Mouse (Mus musculus): ENCODE results near the gene 3110001I22Rik. TPM values are rescaled to one million over a fixed set of nuclear protein-coding genes. Genes with fewer than 3 reads are reported as not detected.

Gene 3110001I22Rik
- polyA plus RNA-seq, 1 experiment from 2014 or later: 11.8 TPM

DNA sequence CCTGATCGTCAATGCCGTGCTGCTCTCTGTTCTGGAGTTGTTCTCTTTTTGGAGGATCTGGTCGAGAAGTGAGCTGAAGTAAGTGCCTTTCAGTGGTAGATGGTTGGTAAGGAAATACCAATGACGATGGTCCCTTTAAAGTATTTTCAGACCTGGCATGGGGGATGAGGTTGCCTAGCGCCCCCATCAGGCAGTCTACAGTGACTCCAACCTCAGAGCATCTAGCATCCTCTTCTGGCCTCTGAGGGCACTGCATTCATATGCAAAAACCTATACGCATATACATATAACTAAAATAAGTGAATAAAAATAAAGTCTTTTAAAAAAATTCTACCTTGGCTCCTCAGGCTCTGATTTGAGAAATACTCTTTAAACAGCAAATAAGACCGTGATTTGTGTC lies 27.3 kb downstream of the 3110001I22Rik start:
- H3K4me2 ChIP-seq (replicated peaks; ENCODE audit: low read depth, low read length): no peak overlapping the region
- no peaks in the 10 kb centered on the region for H3K4me1 ChIP-seq (replicated peaks; ENCODE audit: control insufficient read depth, insufficient read depth, low read length)
- DNase-seq (ENCODE audit: low spot score): no peak
- no peak overlapping the region for H3K27ac ChIP-seq (ENCODE audit: low read depth, low read length)
- WGBS: 89% methylated on average over 7 of the region's 7 CpGs
- peaks cover 2% of the 10 kb centered on the region; the same call in 1 of the 2 replicates for H3K36me3 ChIP-seq (ENCODE audit: control insufficient read depth, insufficient read depth, low read length)
- no peaks in the 10 kb centered on the region for H3K27me3 ChIP-seq (ENCODE audit: control insufficient read depth, insufficient read depth, low read length)
- H3K9ac ChIP-seq (ENCODE audit: low read depth, low read length): no peak overlapping the region
- no peak for ATAC-seq (ENCODE audit: low FRiP score)
- H3K4me3 ChIP-seq (ENCODE audit: low read depth, low read length): no peak overlapping the region
- no peaks in the 10 kb centered on the region for H3K9me3 ChIP-seq (ENCODE audit: control insufficient read depth, low read length)

DNA sequence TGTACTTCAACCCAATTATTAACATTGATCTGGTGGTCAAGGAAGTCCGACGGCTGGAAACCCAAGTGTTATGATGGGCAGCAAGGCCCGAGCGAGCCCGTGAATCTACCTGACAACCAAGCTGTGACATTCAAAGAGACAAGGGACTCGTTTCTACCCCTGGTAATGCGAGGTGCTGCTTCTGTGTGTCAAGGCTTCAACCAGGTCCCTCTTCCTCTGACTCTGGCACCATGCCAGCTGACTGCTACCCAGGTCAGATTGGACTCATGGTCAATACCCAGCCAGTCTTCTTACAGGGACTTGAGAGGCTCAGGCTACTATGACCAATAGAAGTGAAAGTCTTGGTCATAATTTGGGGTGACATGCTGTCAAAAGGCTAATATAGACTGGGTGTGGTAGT lies 30.5 kb downstream of the 3110001I22Rik start:
- Histone ChIP-seq H3K9me3 (ENCODE audit: control insufficient read depth, low read length) (no peaks in the 10 kb centered on the region), H3K36me3 (ENCODE audit: control insufficient read depth, insufficient read depth, low read length) (no peaks in the 10 kb centered on the region; the same call in 1 of the 2 replicates), H3K27me3 (ENCODE audit: control insufficient read depth, insufficient read depth, low read length) (no peaks in the 10 kb centered on the region), H3K4me3 (ENCODE audit: low read depth, low read length) (no peak overlapping the region), H3K4me1 (replicated peaks; ENCODE audit: control insufficient read depth, insufficient read depth, low read length) (no peaks in the 10 kb centered on the region), H3K27ac (ENCODE audit: low read depth, low read length) (no peak overlapping the region), H3K4me2 (replicated peaks; ENCODE audit: low read depth, low read length) (no peak overlapping the region), H3K9ac (ENCODE audit: low read depth, low read length) (no peak overlapping the region)
- ATAC-seq (ENCODE audit: low FRiP score) (no peak), DNase-seq (ENCODE audit: low spot score) (no peak)
- 92% methylated on average over 7 of the region's 7 CpGs for WGBS

DNA sequence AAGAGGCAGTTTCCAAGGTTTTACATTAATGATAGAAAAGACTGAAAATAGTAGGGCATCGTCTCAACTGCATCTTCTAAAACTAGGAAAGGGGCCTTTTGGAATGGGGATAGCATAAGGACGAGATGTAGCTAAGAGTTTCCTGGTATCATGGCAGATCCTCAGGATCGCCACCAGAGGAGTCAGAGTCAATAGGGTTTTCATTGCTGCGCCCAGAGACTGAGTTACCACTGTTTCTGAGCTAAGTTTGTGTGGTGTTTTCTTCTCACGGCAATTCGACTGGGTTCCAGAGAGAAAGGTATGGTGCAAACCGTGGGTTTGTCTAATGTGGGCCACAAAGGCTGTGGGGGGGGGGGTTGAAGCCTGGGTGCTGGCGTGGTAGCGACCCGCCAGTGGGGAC lies 32.9 kb downstream of the 3110001I22Rik start:
- no peaks in the 10 kb centered on the region for H3K4me1 ChIP-seq (replicated peaks; ENCODE audit: control insufficient read depth, insufficient read depth, low read length)
- 96% methylated on average over 10 of the region's 10 CpGs for WGBS
- DNase-seq (ENCODE audit: low spot score) (no peak), ATAC-seq (ENCODE audit: low FRiP score) (no peak)
- no peak overlapping the region for H3K9ac ChIP-seq (ENCODE audit: low read depth, low read length)
- H3K36me3 ChIP-seq (ENCODE audit: control insufficient read depth, insufficient read depth, low read length): no peaks in the 10 kb centered on the region
- no peak overlapping the region for H3K4me3 ChIP-seq (ENCODE audit: low read depth, low read length)
- no peaks in the 10 kb centered on the region for H3K9me3 ChIP-seq (ENCODE audit: control insufficient read depth, low read length)
- H3K4me2 ChIP-seq (replicated peaks; ENCODE audit: low read depth, low read length): no peak overlapping the region
- no peaks in the 10 kb centered on the region for H3K27me3 ChIP-seq (ENCODE audit: control insufficient read depth, insufficient read depth, low read length)
- H3K27ac ChIP-seq (ENCODE audit: low read depth, low read length): no peak overlapping the region

DNA sequence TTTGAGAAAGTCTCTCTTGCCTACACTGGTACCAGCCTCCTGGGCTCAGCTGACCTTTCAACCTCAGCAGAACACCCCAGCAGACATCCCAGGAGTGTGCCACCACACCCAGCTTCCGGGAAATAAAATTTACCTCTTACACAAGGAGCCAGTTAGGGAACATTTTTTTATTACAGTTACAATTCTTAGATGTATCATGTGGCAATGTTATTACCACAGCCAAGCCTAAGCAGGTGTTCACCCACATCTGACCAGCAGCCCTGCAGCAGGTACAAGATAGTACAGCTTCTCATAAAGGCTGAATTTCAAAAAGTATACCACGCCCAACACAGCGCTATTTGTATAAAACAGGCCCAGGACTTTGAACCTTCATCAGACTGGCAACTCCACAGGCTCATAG lies 43.2 kb downstream of the 3110001I22Rik start:
- H3K36me3 ChIP-seq (ENCODE audit: control insufficient read depth, insufficient read depth, low read length): no peaks in the 10 kb centered on the region
- H3K4me1 ChIP-seq (replicated peaks; ENCODE audit: control insufficient read depth, insufficient read depth, low read length): no peaks in the 10 kb centered on the region
- H3K27me3 ChIP-seq (ENCODE audit: control insufficient read depth, insufficient read depth, low read length): no peaks in the 10 kb centered on the region

DNA sequence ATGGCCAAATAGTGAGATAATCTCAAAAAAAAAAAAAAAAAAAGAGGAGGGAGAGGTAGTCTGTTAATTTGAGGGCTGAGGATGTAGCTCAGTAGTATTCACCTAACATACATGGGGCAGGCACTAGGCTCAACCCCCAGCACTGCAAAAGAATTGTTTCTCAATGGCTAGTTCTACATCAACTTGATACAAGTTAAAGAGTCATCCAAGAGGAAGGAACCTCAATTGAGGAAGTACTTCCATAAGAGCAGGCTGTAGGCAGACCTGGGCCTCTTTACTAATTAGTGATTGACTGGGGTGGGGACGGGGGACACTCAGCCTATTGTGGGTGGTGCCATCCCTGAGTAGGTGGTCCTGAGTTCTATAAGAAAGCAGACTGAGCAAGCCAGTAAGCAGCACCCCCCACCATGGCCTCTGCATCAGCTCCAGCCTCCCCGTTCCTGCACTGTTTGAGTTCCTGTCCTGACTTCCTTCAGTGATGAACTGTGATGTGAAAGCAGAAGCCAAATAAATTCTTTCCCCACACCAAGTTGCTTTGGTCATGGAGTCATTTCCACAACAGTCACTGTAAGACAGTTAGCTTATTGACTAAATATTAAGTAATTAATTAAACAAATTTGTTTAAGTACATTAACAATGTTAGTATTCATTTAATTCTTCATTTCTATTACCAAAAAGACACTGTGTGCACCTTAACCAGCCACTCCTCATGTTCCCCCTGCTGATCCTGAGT lies 45.3 kb downstream of the 3110001I22Rik start:
- Histone ChIP-seq H3K4me3 (ENCODE audit: low read depth, low read length) (no peak overlapping the region), H3K4me1 (replicated peaks; ENCODE audit: control insufficient read depth, insufficient read depth, low read length) (no peaks in the 10 kb centered on the region), H3K9ac (ENCODE audit: low read depth, low read length) (no peak overlapping the region), H3K27me3 (ENCODE audit: control insufficient read depth, insufficient read depth, low read length) (no peaks in the 10 kb centered on the region), H3K4me2 (replicated peaks; ENCODE audit: low read depth, low read length) (no peak overlapping the region), H3K27ac (ENCODE audit: low read depth, low read length) (no peak overlapping the region), H3K9me3 (ENCODE audit: control insufficient read depth, low read length) (no peaks in the 10 kb centered on the region), H3K36me3 (ENCODE audit: control insufficient read depth, insufficient read depth, low read length) (no peaks in the 10 kb centered on the region)
- 80% methylated on average over 2 of the region's 2 CpGs for whole genome bisulfite sequencing
- DNase-seq (ENCODE audit: low spot score): no peak
- no peak for ATAC-seq (ENCODE audit: low FRiP score)

More for the DNA sequence above, 43.2 kb downstream of the 3110001I22Rik start:
- Histone ChIP-seq H3K9me3 (ENCODE audit: control insufficient read depth, low read length) (no peaks in the 10 kb centered on the region), H3K4me3 (ENCODE audit: low read depth, low read length) (no peak overlapping the region), H3K9ac (ENCODE audit: low read depth, low read length) (no peak overlapping the region), H3K27ac (ENCODE audit: low read depth, low read length) (no peak overlapping the region), H3K4me2 (replicated peaks; ENCODE audit: low read depth, low read length) (no peak overlapping the region)
- 85% methylated on average over 3 of the region's 3 CpGs for WGBS
- ATAC-seq (ENCODE audit: low FRiP score) (no peak), DNase-seq (ENCODE audit: low spot score) (no peak)

DNA sequence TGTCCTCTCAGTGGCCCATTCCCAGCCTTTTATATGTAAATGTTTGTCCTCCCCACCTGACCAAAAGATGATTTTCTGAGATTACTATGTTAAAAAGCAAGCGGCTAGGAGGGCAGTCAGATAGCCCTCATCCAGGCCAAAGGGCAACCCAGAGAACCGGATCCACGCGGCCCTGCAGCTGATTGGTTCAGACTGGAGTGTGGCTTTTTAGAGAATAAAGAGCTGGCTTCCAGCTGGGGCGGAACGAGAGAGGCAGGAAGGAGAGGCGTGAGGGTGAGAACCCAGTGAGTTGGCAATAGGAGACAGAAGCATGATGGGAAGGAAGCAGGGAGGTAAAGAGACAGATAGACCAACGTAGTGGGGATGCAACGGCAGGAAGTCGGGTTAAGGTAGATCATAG lies 51.2 kb downstream of the 3110001I22Rik start:
- H3K36me3 ChIP-seq (ENCODE audit: control insufficient read depth, insufficient read depth, low read length): no peaks in the 10 kb centered on the region
- WGBS: 38% methylated on average over 10 of the region's 10 CpGs
- no peak overlapping the region for H3K4me2 ChIP-seq (replicated peaks; ENCODE audit: low read depth, low read length)
- no peak overlapping the region for H3K9ac ChIP-seq (ENCODE audit: low read depth, low read length)
- H3K4me3 ChIP-seq (ENCODE audit: low read depth, low read length): no peak overlapping the region
- ATAC-seq (ENCODE audit: low FRiP score) (no peak), DNase-seq (ENCODE audit: low spot score) (no peak)
- H3K27ac ChIP-seq (ENCODE audit: low read depth, low read length): no peak overlapping the region
- H3K27me3 ChIP-seq (ENCODE audit: control insufficient read depth, insufficient read depth, low read length): no peaks in the 10 kb centered on the region
- no peaks in the 10 kb centered on the region for H3K4me1 ChIP-seq (replicated peaks; ENCODE audit: control insufficient read depth, insufficient read depth, low read length)
- no peaks in the 10 kb centered on the region for H3K9me3 ChIP-seq (ENCODE audit: control insufficient read depth, low read length)

DNA sequence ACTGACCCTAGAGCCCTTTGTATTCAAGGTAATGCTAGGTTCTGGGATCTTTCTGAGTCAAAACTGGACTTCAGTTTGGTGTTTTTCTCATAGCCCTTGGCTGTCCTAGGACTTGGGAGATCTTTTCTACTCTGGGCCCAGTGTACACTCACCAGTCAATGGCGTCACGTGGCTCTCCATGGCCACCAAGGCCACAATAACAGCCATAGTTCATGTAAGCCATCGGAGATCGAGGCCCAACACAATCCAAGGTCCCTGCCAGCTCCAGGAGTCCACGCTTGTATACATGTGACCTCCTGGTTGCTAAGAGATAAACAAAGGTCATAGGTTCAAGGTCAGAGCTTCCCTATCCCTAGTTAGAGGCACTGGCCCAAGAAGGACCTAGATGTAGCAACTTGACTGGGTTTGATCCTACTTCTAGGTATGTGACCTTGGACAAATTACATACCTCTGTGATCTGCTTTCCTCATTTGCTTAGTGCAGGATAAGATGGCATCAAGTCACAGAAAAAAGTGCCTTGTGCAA lies 56.1 kb downstream of the 3110001I22Rik start:
- DNase-seq (ENCODE audit: low spot score) (no peak), ATAC-seq (ENCODE audit: low FRiP score) (no peak)
- H3K9me3 ChIP-seq (ENCODE audit: control insufficient read depth, low read length): no peaks in the 10 kb centered on the region
- 97% methylated on average over 5 of the region's 5 CpGs for WGBS
- no peak overlapping the region for H3K9ac ChIP-seq (ENCODE audit: low read depth, low read length)
- no peaks in the 10 kb centered on the region for H3K36me3 ChIP-seq (ENCODE audit: control insufficient read depth, insufficient read depth, low read length)
- no peak overlapping the region for H3K4me2 ChIP-seq (replicated peaks; ENCODE audit: low read depth, low read length)
- H3K27me3 ChIP-seq (ENCODE audit: control insufficient read depth, insufficient read depth, low read length): no peaks in the 10 kb centered on the region
- no peak overlapping the region for H3K27ac ChIP-seq (ENCODE audit: low read depth, low read length)
- H3K4me1 ChIP-seq (replicated peaks; ENCODE audit: control insufficient read depth, insufficient read depth, low read length): no peaks in the 10 kb centered on the region
- H3K4me3 ChIP-seq (ENCODE audit: low read depth, low read length): no peak overlapping the region

Other genes starting within 250 kb of the 3110001I22Rik start
- gene Parn, start 3.8 kb upstream of the 3110001I22Rik start, polyA plus RNA-seq (2014; fragmentation: Nextera tagmentation; extraction: Ambion mirVana): 40.4 and 44.9 TPM in 2 replicates
- 43.0 and 44.1 TPM in 2 replicates for gene Bfar, start 71 bp upstream of the 3110001I22Rik start, polyA plus RNA-seq (2014; fragmentation: Nextera tagmentation; extraction: Ambion mirVana)
- 0.29 TPM in 1 of 2 replicates, not detected in the other for gene Pla2g10, start 59.1 kb downstream of the 3110001I22Rik start, polyA plus RNA-seq (2014; fragmentation: Nextera tagmentation; extraction: Ambion mirVana)
- 123 and 124 TPM in 2 replicates for gene Rrn3, start 108.8 kb downstream of the 3110001I22Rik start, polyA plus RNA-seq (2014; fragmentation: Nextera tagmentation; extraction: Ambion mirVana)
- gene Ntan1, start 146.9 kb downstream of the 3110001I22Rik start, polyA plus RNA-seq (2014; fragmentation: Nextera tagmentation; extraction: Ambion mirVana): 169 and 191 TPM in 2 replicates
- gene Pdxdc1, start 231.2 kb downstream of the 3110001I22Rik start, polyA plus RNA-seq (2014; fragmentation: Nextera tagmentation; extraction: Ambion mirVana): 74.0 and 80.1 TPM in 2 replicates
- 4.1 and 4.2 TPM in 2 replicates for gene Mpv17l, start 231.2 kb downstream of the 3110001I22Rik start, polyA plus RNA-seq (2014; fragmentation: Nextera tagmentation; extraction: Ambion mirVana)